Mouse (Mus musculus): Measurements from ENCODE around the gene Slc30a5.

GRCm38 (mm10) chr13:100854174-100854573 lies 20.9 kb upstream of the Slc30a5 start:
- TF ChIP-seq CTCF (IDR thresholded peaks at IDR 0.05; ENCODE audit: low read depth, low read length) (no peak), POLR2A (IDR thresholded peaks at IDR 0.05; ENCODE audit: borderline replicate concordance, low read depth, low read length) (no peak)

All from bone marrow macrophage, adult 2 months (primary cell).